Mouse (Mus musculus) limb, embryonic 12.5 days (tissue): ENCODE measurements around the gene Acvr1b. TPM values are rescaled to one million over a fixed set of nuclear protein-coding genes. Genes with fewer than 3 reads are reported as not detected.

Experiments
- ATAC-seq: fragments of 200-750 bp; cut with Nextera tagmentation; 2 replicates; pipeline ENCODE4 v1.8.0; 2017; ENCODE audit warnings: low read depth, moderate TSS enrichment; ENCODE audit not compliant: insufficient number of reproducible peaks, insufficient read depth, low FRiP score, low TSS enrichment
- H3K27ac ChIP-seq: fragments of 300-500 bp; sonication (generic); 2 replicates; pipeline ENCODE4 v1.5.1; 2016; ENCODE audit warnings: mild to moderate bottlenecking, moderate library complexity
- H3K27me3 ChIP-seq: fragments of 300-500 bp; sonication (generic); 2 replicates; pipeline ENCODE4 v1.6.1; 2016; ENCODE audit warnings: mild to moderate bottlenecking, moderate library complexity
- H3K36me3 ChIP-seq: fragments of 300-500 bp; sonication (generic); 2 replicates; pipeline ENCODE4 v1.6.1; 2016; ENCODE audit warnings: mild to moderate bottlenecking, moderate library complexity
- H3K4me1 ChIP-seq: fragments of 300-500 bp; sonication (generic); replicated peaks from 2 replicates; pipeline ENCODE4 v1.6.1; 2016
- H3K4me2 ChIP-seq: fragments of 300-500 bp; sonication (generic); 2 replicates; pipeline ENCODE4 v1.6.1; 2016; ENCODE audit warnings: mild to moderate bottlenecking, moderate library complexity
- H3K4me3 ChIP-seq: fragments of 300-500 bp; sonication (generic); replicated peaks from 2 replicates; pipeline ENCODE4 v1.5.1; 2016; ENCODE audit warnings: mild to moderate bottlenecking
- H3K9ac ChIP-seq: fragments of 300-500 bp; sonication (generic); replicated peaks from 2 replicates; pipeline ENCODE4 v1.6.1; 2016; ENCODE audit warnings: mild to moderate bottlenecking, moderate library complexity
- H3K9me3 ChIP-seq: fragments of 300-500 bp; sonication (generic); 2 replicates; pipeline ENCODE4 v1.6.1; 2016; ENCODE audit warnings: mild to moderate bottlenecking, moderate library complexity
- WGBS: fragments of 180-500 bp; shearing (Covaris S2); methylation state at CpG from one replicate; pipeline ENCODE4 v1.1.7; 2016; 5-methylcytosine and 5-hydroxymethylcytosine counted together
- polyA plus RNA-seq: library from polyadenylated mRNA; unstranded; fragments of >200 nt; fragmentation: Nextera tagmentation; extraction: Ambion mirVana; gene quantifications from 2 replicates; pipeline ENCODE4 v1.2.1, GENCODE M21; 2016

Gene Acvr1b
- polyA plus RNA-seq, 1 experiment from 2014 or later, result 8.2 TPM

- Histone ChIP-seq H3K27me3 (peaks cover 10% of the 10 kb centered on the region), H3K9ac (no peak overlapping the region), H3K4me1 (peaks cover 65% of the 10 kb centered on the region), H3K9me3 (no peaks in the 10 kb centered on the region), H3K4me3 (peak overlapping the region; percentile 90), H3K27ac (peak overlapping the region; percentile 47; the same call in 1 of the 2 replicates), H3K36me3 (no peaks in the 10 kb centered on the region), H3K4me2 (peak overlapping the region; percentile 92)
- no peak for ATAC-seq
- 56% methylated on average over 3 of the region's 3 CpGs for WGBS
Measured at GRCm38 (mm10) chr15:101176284-101176680, 2.4 kb downstream of the Acvr1b start.

GRCm38 (mm10) chr15:101176795-101177691 is 3.2 kb downstream of the Acvr1b start:
- 63% methylated on average over 8 of the region's 8 CpGs for WGBS
- Histone ChIP-seq H3K36me3 (no peaks in the 10 kb centered on the region), H3K4me1 (peaks cover 71% of the 10 kb centered on the region), H3K27me3 (peaks cover 7% of the 10 kb centered on the region), H3K4me2 (peak overlapping the region; percentile 92), H3K9me3 (no peaks in the 10 kb centered on the region), H3K27ac (no peak overlapping the region), H3K9ac (no peak overlapping the region), H3K4me3 (no peak overlapping the region)
- ATAC-seq, result no peak

- ATAC-seq, result no peak
- peaks cover 7% of the 10 kb centered on the region; the same call in 1 of the 2 replicates for H3K36me3 ChIP-seq
- 67% methylated on average over 15 of the region's 15 CpGs for WGBS
- H3K9ac ChIP-seq, result no peak overlapping the region
- H3K4me3 ChIP-seq, result no peak overlapping the region
- peaks cover 78% of the 10 kb centered on the region for H3K4me1 ChIP-seq
- H3K9me3 ChIP-seq, result no peaks in the 10 kb centered on the region
- H3K27me3 ChIP-seq, result no peaks in the 10 kb centered on the region
- H3K4me2 ChIP-seq, result no peak overlapping the region
- peak overlapping the region; percentile 74; the same call in 1 of the 2 replicates for H3K27ac ChIP-seq
Measured at GRCm38 (mm10) chr15:101180363-101181105, 6.7 kb downstream of the Acvr1b start.

GRCm38 (mm10) chr15:101181106-101181466 is 7.2 kb downstream of the Acvr1b start:
- WGBS, result 16% methylated on average over 5 of the region's 5 CpGs

GRCm38 (mm10) chr15:101181500-101181899 is 7.6 kb downstream of the Acvr1b start:
- peak overlapping the region; percentile 15; the same call in 1 of the 2 replicates for H3K4me2 ChIP-seq
- WGBS, result 26% methylated on average over 4 of the region's 4 CpGs
- peaks cover 68% of the 10 kb centered on the region for H3K4me1 ChIP-seq
- no peaks in the 10 kb centered on the region for H3K9me3 ChIP-seq
- H3K36me3 ChIP-seq, result peaks cover 14% of the 10 kb centered on the region
- no peaks in the 10 kb centered on the region for H3K27me3 ChIP-seq
- ATAC-seq, result no peak
- peak overlapping the region; percentile 74 for H3K27ac ChIP-seq
- peak overlapping the region; percentile 23; the same call in 1 of the 2 replicates for H3K9ac ChIP-seq
- no peak overlapping the region for H3K4me3 ChIP-seq

More at GRCm38 (mm10) chr15:101181106-101181466, 7.2 kb downstream of the Acvr1b start:
- peak overlapping the region; percentile 74 for H3K27ac ChIP-seq
- no peak for ATAC-seq
- no peaks in the 10 kb centered on the region for H3K27me3 ChIP-seq
- H3K36me3 ChIP-seq, result peaks cover 10% of the 10 kb centered on the region
- H3K4me3 ChIP-seq, result no peak overlapping the region
- H3K4me2 ChIP-seq, result peak overlapping the region; percentile 15; the same call in 1 of the 2 replicates
- peak overlapping the region; percentile 23; the same call in 1 of the 2 replicates for H3K9ac ChIP-seq
- no peaks in the 10 kb centered on the region for H3K9me3 ChIP-seq
- H3K4me1 ChIP-seq, result peaks cover 72% of the 10 kb centered on the region

- H3K4me1 ChIP-seq, result peaks cover 56% of the 10 kb centered on the region
- no peak for ATAC-seq
- H3K4me3 ChIP-seq, result no peak overlapping the region
- peaks cover 23% of the 10 kb centered on the region for H3K36me3 ChIP-seq
- WGBS, result 36% methylated on average over 5 of the region's 5 CpGs
- no peak overlapping the region for H3K4me2 ChIP-seq
- no peaks in the 10 kb centered on the region for H3K27me3 ChIP-seq
- no peaks in the 10 kb centered on the region for H3K9me3 ChIP-seq
- H3K9ac ChIP-seq, result no peak overlapping the region
- H3K27ac ChIP-seq, result peak overlapping the region; percentile 42; the same call in 1 of the 2 replicates
Measured at GRCm38 (mm10) chr15:101182676-101183075, 8.8 kb downstream of the Acvr1b start.

- Histone ChIP-seq H3K9me3 (no peaks in the 10 kb centered on the region), H3K27ac (no peak overlapping the region), H3K27me3 (no peaks in the 10 kb centered on the region), H3K4me2 (no peak overlapping the region), H3K9ac (no peak overlapping the region), H3K4me3 (no peak overlapping the region), H3K4me1 (peaks cover 43% of the 10 kb centered on the region), H3K36me3 (peaks cover 23% of the 10 kb centered on the region)
- 93% methylated on average over 8 of the region's 8 CpGs for WGBS
- ATAC-seq, result no peak
Measured at GRCm38 (mm10) chr15:101184300-101184699, 10.4 kb downstream of the Acvr1b start.

- Histone ChIP-seq H3K36me3 (peaks cover 23% of the 10 kb centered on the region), H3K27ac (no peak overlapping the region), H3K4me3 (no peak overlapping the region), H3K4me2 (no peak overlapping the region), H3K9me3 (no peaks in the 10 kb centered on the region), H3K27me3 (no peaks in the 10 kb centered on the region), H3K9ac (no peak overlapping the region), H3K4me1 (peaks cover 33% of the 10 kb centered on the region)
- WGBS, result 92% methylated on average over 3 of the region's 3 CpGs
- no peak for ATAC-seq
Measured at GRCm38 (mm10) chr15:101185549-101185948, 11.7 kb downstream of the Acvr1b start.

- Histone ChIP-seq H3K4me1 (peaks cover 21% of the 10 kb centered on the region), H3K27ac (no peak overlapping the region), H3K4me3 (no peak overlapping the region), H3K9ac (no peak overlapping the region), H3K27me3 (no peaks in the 10 kb centered on the region), H3K4me2 (no peak overlapping the region), H3K36me3 (peaks cover 23% of the 10 kb centered on the region), H3K9me3 (no peaks in the 10 kb centered on the region)
- no peak for ATAC-seq
- WGBS, result 52% methylated on average over 5 of the region's 5 CpGs
Measured at GRCm38 (mm10) chr15:101187907-101188306, 14.0 kb downstream of the Acvr1b start.

- 75% methylated on average over 10 of the region's 10 CpGs for WGBS
- ATAC-seq, result no peak
Measured at GRCm38 (mm10) chr15:101189981-101190761, 16.3 kb downstream of the Acvr1b start.

More at GRCm38 (mm10) chr15:101189981-101190761, 16.3 kb downstream of the Acvr1b start:
- H3K36me3 ChIP-seq, result peaks cover 39% of the 10 kb centered on the region
- peaks cover 13% of the 10 kb centered on the region for H3K4me1 ChIP-seq
- H3K9me3 ChIP-seq, result no peaks in the 10 kb centered on the region
- no peak overlapping the region for H3K4me2 ChIP-seq
- H3K27ac ChIP-seq, result no peak overlapping the region
- H3K9ac ChIP-seq, result no peak overlapping the region
- H3K4me3 ChIP-seq, result no peak overlapping the region
- H3K27me3 ChIP-seq, result no peaks in the 10 kb centered on the region
